Mouse (Mus musculus) hindbrain, embryonic 16.5 days (tissue): ENCODE data around the gene Lrpprc. TPM values are rescaled to one million over a fixed set of nuclear protein-coding genes. Genes with fewer than 3 reads are reported as not detected.
A peak's percentile ranks its signal among the peaks of the same experiment; 100 is the strongest.

Experiments
- ATAC-seq: fragments of 200-750 bp; cut with Nextera tagmentation; 2 replicates; pipeline ENCODE4 v1.8.0; 2017; ENCODE audit warnings: moderate TSS enrichment, moderate library complexity
- H3K27ac ChIP-seq: fragments of 300-500 bp; sonication (generic); 2 replicates; pipeline ENCODE4 v1.5.1; 2014; ENCODE audit warnings: low read depth, mild to moderate bottlenecking, control low read depth, low read length, moderate library complexity
- H3K27me3 ChIP-seq: fragments of 300-500 bp; sonication (generic); replicated peaks from 2 replicates; pipeline ENCODE4 v1.6.1; 2014; ENCODE audit warnings: low read length; ENCODE audit not compliant: control insufficient read depth, insufficient read depth
- H3K36me3 ChIP-seq: fragments of 300-500 bp; sonication (generic); 2 replicates; pipeline ENCODE4 v1.6.1; 2014; ENCODE audit warnings: mild to moderate bottlenecking, low read length, moderate library complexity, mixed read lengths; ENCODE audit not compliant: control insufficient read depth, insufficient read depth
- H3K4me1 ChIP-seq: fragments of 300-500 bp; sonication (generic); 2 replicates; pipeline ENCODE4 v1.6.1; 2014; ENCODE audit warnings: low read depth, low read length; ENCODE audit not compliant: control insufficient read depth, insufficient read depth
- H3K4me2 ChIP-seq: fragments of 300-500 bp; sonication (generic); 2 replicates; pipeline ENCODE4 v1.6.1; 2014; ENCODE audit warnings: mild to moderate bottlenecking, low read length, control low read depth, moderate library complexity
- H3K4me3 ChIP-seq: fragments of 300-500 bp; sonication (generic); 2 replicates; pipeline ENCODE4 v1.5.1; 2014; ENCODE audit warnings: mild to moderate bottlenecking, low read length, control low read depth, moderate library complexity
- H3K9ac ChIP-seq: fragments of 300-500 bp; sonication (generic); 2 replicates; pipeline ENCODE4 v1.6.1; 2014; ENCODE audit warnings: low read depth, mild to moderate bottlenecking, control low read depth, low read length, moderate library complexity
- H3K9me3 ChIP-seq: fragments of 300-500 bp; sonication (generic); 2 replicates; pipeline ENCODE4 v1.6.1; 2014; ENCODE audit warnings: mild to moderate bottlenecking, low read length, moderate library complexity; ENCODE audit not compliant: control insufficient read depth
- WGBS: fragments of 180-500 bp; shearing (Covaris S2); extraction: QIAGEN DNeasy Blood & Tissue Kit; methylation state at CpG from one replicate; pipeline ENCODE4 v1.1.7; 2014; 5-methylcytosine and 5-hydroxymethylcytosine counted together
- polyA plus RNA-seq: library from polyadenylated mRNA; unstranded; fragments of >200 nt; fragmentation: Nextera tagmentation; extraction: Ambion mirVana; gene quantifications from 2 replicates; pipeline ENCODE4 v1.2.1, GENCODE M21; 2015

The Lrpprc gene
- 43.4 and 50.2 TPM in 2 replicates for polyA plus RNA-seq

- H3K27me3 ChIP-seq: no peaks in the 10 kb centered on the region
- peak within 1 kb of the TSS; percentile 83 for H3K4me3 ChIP-seq
- peak within 1 kb of the TSS; percentile 92 for H3K4me2 ChIP-seq
- H3K4me1 ChIP-seq: peaks cover 21% of the 10 kb centered on the region
- peak within 1 kb of the TSS; percentile 83 for H3K27ac ChIP-seq
- H3K9ac ChIP-seq: peak within 1 kb of the TSS; percentile 82
- H3K36me3 ChIP-seq: no peaks in the 10 kb centered on the region
- WGBS: 0% methylated on average over 51 of the region's 51 CpGs
- H3K9me3 ChIP-seq: no peaks in the 10 kb centered on the region
- peak; percentile 98 for ATAC-seq
Measured at GRCm38 (mm10) chr17:84790447-84791098, at the start of gene Lrpprc. Gene Lrpprc, minus strand, starts transcription at chr17:84790789.

DNA sequence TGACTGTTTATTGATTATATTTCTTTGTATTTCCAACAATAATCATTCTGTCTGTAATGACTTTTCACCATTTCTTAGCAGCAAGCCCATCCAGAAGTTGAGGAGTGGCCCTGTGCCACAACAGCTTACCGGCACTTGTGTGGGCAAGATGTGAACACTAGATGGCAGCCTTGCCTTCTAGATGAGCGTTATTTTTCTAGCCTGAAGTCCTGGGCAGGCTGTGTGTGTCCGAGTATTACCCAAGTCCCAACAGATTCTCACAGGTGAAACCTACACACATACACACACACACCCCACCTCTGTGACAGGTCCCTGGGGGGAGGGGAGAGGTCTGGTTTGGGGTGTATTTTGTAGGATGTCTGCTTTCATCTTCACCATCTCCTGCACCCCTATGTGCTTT is 47.2 kb upstream of the Lrpprc start:
- no peak overlapping the region for H3K27ac ChIP-seq
- peak; percentile 79 for ATAC-seq
- no peaks in the 10 kb centered on the region for H3K27me3 ChIP-seq
- H3K36me3 ChIP-seq: no peaks in the 10 kb centered on the region
- H3K9me3 ChIP-seq: no peaks in the 10 kb centered on the region
- no peaks in the 10 kb centered on the region for H3K4me1 ChIP-seq
- no peak overlapping the region for H3K4me2 ChIP-seq
- H3K4me3 ChIP-seq: no peak overlapping the region
- H3K9ac ChIP-seq: no peak overlapping the region
- WGBS: 1% methylated on average over 3 of the region's 3 CpGs

GRCm38 (mm10) chr17:84835249-84835648 is 44.7 kb upstream of the Lrpprc start:
- no peak overlapping the region for H3K9ac ChIP-seq
- H3K27ac ChIP-seq: no peak overlapping the region
- H3K27me3 ChIP-seq: no peaks in the 10 kb centered on the region
- no peaks in the 10 kb centered on the region for H3K9me3 ChIP-seq
- no peak overlapping the region for H3K4me3 ChIP-seq
- WGBS: 86% methylated on average over 9 of the region's 9 CpGs
- H3K4me2 ChIP-seq: no peak overlapping the region
- ATAC-seq: no peak
- H3K4me1 ChIP-seq: no peaks in the 10 kb centered on the region
- no peaks in the 10 kb centered on the region for H3K36me3 ChIP-seq

DNA sequence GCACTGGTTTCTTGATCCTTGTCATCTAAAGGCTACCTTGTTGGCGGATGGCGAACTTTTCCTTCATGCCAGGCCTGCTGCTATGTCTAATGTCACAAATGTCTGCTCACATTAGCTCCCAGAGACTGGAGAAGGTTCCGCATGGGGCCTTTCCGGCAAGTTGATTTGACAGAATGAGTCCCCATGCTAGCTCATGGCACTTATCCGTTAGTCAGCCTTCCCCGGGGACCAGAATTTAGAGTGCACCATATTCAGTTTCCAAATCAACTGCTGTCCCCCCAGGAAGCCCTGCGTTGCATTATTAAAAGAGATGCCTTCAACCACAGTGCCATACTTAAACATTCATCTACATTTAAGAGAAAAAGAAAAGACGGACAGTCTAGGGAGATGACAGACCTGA is 41.8 kb upstream of the Lrpprc start:
- Histone ChIP-seq H3K27me3 (no peaks in the 10 kb centered on the region), H3K27ac (no peak overlapping the region), H3K4me2 (no peak overlapping the region), H3K36me3 (no peaks in the 10 kb centered on the region), H3K4me3 (no peak overlapping the region), H3K9ac (no peak overlapping the region), H3K4me1 (no peaks in the 10 kb centered on the region), H3K9me3 (no peaks in the 10 kb centered on the region)
- ATAC-seq: no peak
- WGBS: 52% methylated on average over 8 of the region's 8 CpGs

DNA sequence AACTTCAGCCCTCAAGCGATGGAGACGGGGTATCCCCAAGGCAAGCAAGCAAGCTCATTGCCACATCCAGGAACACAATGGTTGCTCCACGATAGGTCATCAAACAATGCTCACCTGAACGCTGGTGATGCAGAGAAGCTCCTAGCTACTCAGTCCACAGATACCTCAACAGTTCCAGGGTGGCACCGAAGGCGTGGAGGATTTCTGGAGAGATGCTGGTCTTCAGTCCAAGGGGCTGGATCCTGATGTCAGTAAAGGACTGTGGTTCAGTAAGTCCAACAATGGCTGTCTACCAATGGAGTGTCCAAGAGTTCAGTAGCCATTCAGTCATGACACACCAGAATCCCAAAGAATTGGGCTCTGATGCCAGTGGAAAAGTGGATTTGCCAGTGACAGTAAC is 37.7 kb upstream of the Lrpprc start:
- H3K4me1 ChIP-seq: no peaks in the 10 kb centered on the region
- no peak overlapping the region for H3K4me3 ChIP-seq
- 95% methylated on average over 6 of the region's 6 CpGs for WGBS
- H3K27me3 ChIP-seq: no peaks in the 10 kb centered on the region
- H3K27ac ChIP-seq: no peak overlapping the region
- no peak overlapping the region for H3K9ac ChIP-seq
- no peak for ATAC-seq
- no peaks in the 10 kb centered on the region for H3K9me3 ChIP-seq
- H3K36me3 ChIP-seq: no peaks in the 10 kb centered on the region
- H3K4me2 ChIP-seq: no peak overlapping the region

DNA sequence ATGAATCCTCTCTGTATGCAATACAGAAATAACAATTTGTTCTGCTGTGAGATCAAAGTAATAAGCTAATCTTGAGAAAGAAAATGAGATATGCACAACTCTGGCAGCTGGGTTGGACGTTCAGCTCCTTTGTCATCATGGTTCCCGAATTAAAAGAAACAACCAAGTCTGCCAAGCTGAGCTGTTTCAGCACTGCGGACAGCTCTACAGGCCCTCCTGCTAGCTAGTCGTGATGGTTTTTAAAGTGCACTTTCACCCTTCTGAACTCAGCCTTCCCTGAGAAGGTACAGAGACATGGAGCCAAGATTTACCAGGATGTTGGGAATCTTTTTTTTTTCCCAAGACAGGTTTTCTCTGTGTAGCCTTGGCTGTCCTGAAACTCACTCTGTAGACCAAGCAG is 30.0 kb upstream of the Lrpprc start:
- ATAC-seq: no peak
- Histone ChIP-seq H3K4me2 (no peak overlapping the region), H3K27me3 (no peaks in the 10 kb centered on the region), H3K9me3 (no peaks in the 10 kb centered on the region), H3K4me1 (no peaks in the 10 kb centered on the region; the same call in 1 of the 2 replicates), H3K9ac (no peak overlapping the region), H3K4me3 (no peak overlapping the region), H3K36me3 (no peaks in the 10 kb centered on the region), H3K27ac (no peak overlapping the region)
- 12% methylated on average over 4 of the region's 4 CpGs for WGBS

GRCm38 (mm10) chr17:84818390-84818789 is 27.8 kb upstream of the Lrpprc start:
- Histone ChIP-seq H3K27me3 (no peaks in the 10 kb centered on the region), H3K4me3 (no peak overlapping the region), H3K4me2 (no peak overlapping the region), H3K27ac (no peak overlapping the region), H3K9me3 (no peaks in the 10 kb centered on the region), H3K9ac (no peak overlapping the region), H3K36me3 (no peaks in the 10 kb centered on the region), H3K4me1 (peaks cover 2% of the 10 kb centered on the region; the same call in 1 of the 2 replicates)
- ATAC-seq: no peak
- 91% methylated on average over 5 of the region's 5 CpGs for WGBS

- H3K4me1 ChIP-seq: peaks cover 2% of the 10 kb centered on the region; the same call in 1 of the 2 replicates
- peak; percentile 48; the same call in 1 of the 2 replicates for ATAC-seq
- no peaks in the 10 kb centered on the region for H3K27me3 ChIP-seq
- H3K4me3 ChIP-seq: no peak overlapping the region
- WGBS: 44% methylated on average over 9 of the region's 9 CpGs
- H3K27ac ChIP-seq: no peak overlapping the region
- H3K9ac ChIP-seq: no peak overlapping the region
- no peaks in the 10 kb centered on the region for H3K9me3 ChIP-seq
- H3K36me3 ChIP-seq: no peaks in the 10 kb centered on the region
- H3K4me2 ChIP-seq: 0 out of 2 replicates have a peak overlapping the region, but pooled peaks have one; percentile 3
Measured at GRCm38 (mm10) chr17:84816014-84816461, 25.4 kb upstream of the Lrpprc start.

GRCm38 (mm10) chr17:84814905-84815304 is 24.3 kb upstream of the Lrpprc start:
- 61% methylated on average over 7 of the region's 7 CpGs for WGBS
- Histone ChIP-seq H3K27ac (no peak overlapping the region; the same call in 1 of the 2 replicates), H3K9me3 (no peaks in the 10 kb centered on the region), H3K27me3 (no peaks in the 10 kb centered on the region), H3K4me3 (no peak overlapping the region), H3K9ac (no peak overlapping the region), H3K4me1 (peaks cover 2% of the 10 kb centered on the region; the same call in 1 of the 2 replicates), H3K36me3 (no peaks in the 10 kb centered on the region), H3K4me2 (no peak overlapping the region)
- no peak for ATAC-seq
